Mouse (Mus musculus): Measurements from ENCODE around the gene Fosb. TPM values are rescaled to one million over a fixed set of nuclear protein-coding genes. Genes with fewer than 3 reads are reported as not detected.

The Fosb gene
- polyA plus RNA-seq, 1 experiment from 2014 or later, result 0.20 TPM

DNA sequence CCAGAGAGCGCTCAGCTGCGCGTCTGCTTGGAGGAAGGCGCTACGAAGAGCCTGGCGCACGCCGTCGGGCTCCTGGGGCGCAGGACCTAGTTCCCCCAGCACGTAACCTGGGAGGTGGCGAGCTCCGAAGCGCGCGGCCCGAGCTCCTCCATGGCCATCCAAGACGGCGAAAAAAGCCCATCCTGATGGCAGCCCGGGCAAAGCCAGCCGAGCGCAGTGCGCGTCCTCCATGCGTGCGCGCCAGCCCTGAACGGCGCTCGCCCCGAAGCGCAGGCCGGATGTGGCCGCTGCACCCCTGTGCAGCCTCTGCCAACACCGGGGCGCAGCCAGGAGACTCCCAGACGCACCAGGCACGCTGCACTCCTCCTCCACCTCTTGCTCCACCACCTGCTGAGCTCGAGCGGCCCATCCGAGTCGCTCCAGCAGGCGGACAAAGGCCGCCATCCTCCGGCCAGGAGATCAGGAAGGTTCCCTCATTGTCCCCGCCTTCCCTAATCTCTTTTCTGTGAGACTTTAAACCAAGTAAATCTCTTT lies 30.2 kb downstream of the Fosb start, which contains the start of gene Ppm1n:
TSS of gene Ppm1n (minus strand) at position 484 of the 534 bp plus-strand sequence.
- Histone ChIP-seq H3K4me2 (ENCODE audit: low read depth, low read length) (peak within 1 kb of the TSS; percentile 36), H3K36me3 (ENCODE audit: control insufficient read depth, insufficient read depth, low read length) (no peaks in the 10 kb centered on the region), H3K4me3 (ENCODE audit: low read length) (peak within 1 kb of the TSS; percentile 24), H3K9me3 (ENCODE audit: control insufficient read depth, low read length) (no peaks in the 10 kb centered on the region), H3K27me3 (ENCODE audit: control insufficient read depth, insufficient read depth, low read depth, low read length) (peaks cover 48% of the 10 kb centered on the region), H3K9ac (ENCODE audit: low read length) (no peak within 1 kb of the TSS), H3K27ac (ENCODE audit: low read length) (no peak within 1 kb of the TSS), H3K4me1 (replicated peaks; ENCODE audit: control insufficient read depth, insufficient read depth, low read length) (peaks cover 13% of the 10 kb centered on the region)
- under 1% methylated on average over 45 of the region's 46 CpGs for WGBS
- ATAC-seq (ENCODE audit: low read depth), result no peak

DNA sequence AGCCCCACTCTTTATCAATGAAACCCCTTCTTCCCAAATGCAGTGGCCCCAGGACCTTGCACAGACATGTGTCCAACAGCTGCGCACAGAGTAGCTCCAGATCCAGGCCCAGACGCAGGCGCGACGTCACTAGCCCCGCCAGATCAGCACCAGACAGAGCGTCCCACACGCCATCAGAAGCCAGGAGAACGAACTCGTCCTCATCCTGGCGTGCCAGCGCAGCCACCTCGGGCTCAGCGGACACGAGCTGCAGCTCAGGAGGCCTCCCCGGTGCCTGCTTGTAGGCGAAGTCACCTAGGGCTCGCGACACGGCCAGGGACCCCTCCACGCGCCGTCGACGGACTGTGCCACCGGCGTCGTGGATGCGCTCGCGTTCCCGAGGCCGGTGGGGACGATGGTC lies 30.8 kb downstream of the Fosb start:
- Histone ChIP-seq H3K9ac (ENCODE audit: low read length) (no peak overlapping the region), H3K4me1 (replicated peaks; ENCODE audit: control insufficient read depth, insufficient read depth, low read length) (peaks cover 13% of the 10 kb centered on the region), H3K4me2 (ENCODE audit: low read depth, low read length) (peak overlapping the region; percentile 36; the same call in 1 of the 2 replicates), H3K27ac (ENCODE audit: low read length) (no peak overlapping the region), H3K4me3 (ENCODE audit: low read length) (peak overlapping the region; percentile 24), H3K9me3 (ENCODE audit: control insufficient read depth, low read length) (no peaks in the 10 kb centered on the region), H3K27me3 (ENCODE audit: control insufficient read depth, insufficient read depth, low read depth, low read length) (peaks cover 48% of the 10 kb centered on the region), H3K36me3 (ENCODE audit: control insufficient read depth, insufficient read depth, low read length) (no peaks in the 10 kb centered on the region)
- 3% methylated on average over 33 of the region's 34 CpGs for WGBS
- ATAC-seq (ENCODE audit: low read depth), result no peak

DNA sequence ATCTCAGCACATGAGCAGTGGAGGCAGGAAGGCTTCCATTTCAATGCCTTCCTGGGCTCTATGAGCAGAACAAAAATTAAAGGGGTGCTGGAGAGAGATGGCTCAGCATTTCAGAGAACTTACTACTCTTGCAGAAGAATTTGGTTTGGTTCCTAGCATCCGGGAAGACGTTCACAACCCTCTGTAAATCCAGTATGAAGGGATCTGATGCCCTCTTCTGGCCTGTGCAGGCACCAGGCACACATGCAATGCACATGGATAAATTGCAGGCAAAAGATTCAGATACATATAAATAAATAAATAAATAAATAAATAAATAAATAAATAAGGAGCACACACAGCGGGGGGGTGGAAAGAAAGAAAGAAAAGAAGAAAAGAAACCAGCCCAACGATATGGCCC lies 33.6 kb downstream of the Fosb start:
- Histone ChIP-seq H3K9me3 (ENCODE audit: control insufficient read depth, low read length) (no peaks in the 10 kb centered on the region), H3K4me2 (ENCODE audit: low read depth, low read length) (no peak overlapping the region), H3K9ac (ENCODE audit: low read length) (no peak overlapping the region), H3K27me3 (ENCODE audit: control insufficient read depth, insufficient read depth, low read depth, low read length) (peaks cover 40% of the 10 kb centered on the region), H3K36me3 (ENCODE audit: control insufficient read depth, insufficient read depth, low read length) (no peaks in the 10 kb centered on the region), H3K4me3 (ENCODE audit: low read length) (no peak overlapping the region), H3K4me1 (replicated peaks; ENCODE audit: control insufficient read depth, insufficient read depth, low read length) (peaks cover 9% of the 10 kb centered on the region; the same call in 1 of the 2 replicates), H3K27ac (ENCODE audit: low read length) (no peak overlapping the region)
- WGBS, result 46% methylated on average over 4 of the region's 4 CpGs
- no peak for ATAC-seq (ENCODE audit: low read depth)

DNA sequence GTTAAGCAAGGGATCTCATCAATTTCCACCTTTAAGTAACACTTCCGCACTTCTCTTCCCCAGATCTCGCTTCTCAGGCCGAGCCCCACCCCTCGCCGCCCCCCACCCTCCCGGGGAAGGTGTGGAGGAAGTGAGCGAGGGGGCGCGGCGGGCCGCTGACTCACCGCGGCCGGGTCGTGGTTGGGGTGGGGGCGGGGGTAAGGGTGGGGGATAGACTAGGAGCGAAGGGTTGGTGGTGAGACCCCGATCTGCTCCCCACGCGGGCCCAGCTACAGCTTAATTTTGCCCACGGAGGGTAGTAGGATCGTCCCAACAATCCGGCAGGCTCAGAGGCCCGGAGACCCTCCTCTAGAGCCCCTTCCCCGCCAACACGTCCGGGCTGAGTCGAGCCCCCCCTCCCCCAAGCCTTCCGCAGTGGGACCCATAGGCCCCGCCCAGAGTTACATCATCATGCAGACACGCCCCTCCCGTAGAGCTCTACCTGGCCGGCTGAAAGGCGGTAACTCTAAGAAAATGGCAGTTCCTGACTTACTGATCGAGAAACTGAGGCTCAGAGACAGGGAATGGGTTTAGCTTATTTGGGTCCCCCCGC lies 37.6 kb downstream of the Fosb start:
- Histone ChIP-seq H3K9ac (ENCODE audit: low read length) (peak overlapping the region; percentile 79), H3K4me2 (ENCODE audit: low read depth, low read length) (peak overlapping the region; percentile 90), H3K36me3 (ENCODE audit: control insufficient read depth, insufficient read depth, low read length) (no peaks in the 10 kb centered on the region), H3K9me3 (ENCODE audit: control insufficient read depth, low read length) (no peaks in the 10 kb centered on the region), H3K27ac (ENCODE audit: low read length) (peak overlapping the region; percentile 98), H3K4me1 (replicated peaks; ENCODE audit: control insufficient read depth, insufficient read depth, low read length) (peaks cover 18% of the 10 kb centered on the region), H3K4me3 (ENCODE audit: low read length) (peak overlapping the region; percentile 72), H3K27me3 (ENCODE audit: control insufficient read depth, insufficient read depth, low read depth, low read length) (peaks cover under 1% of the 10 kb centered on the region; the same call in 1 of the 2 replicates)
- WGBS, result 1% methylated on average over 33 of the region's 36 CpGs
- peak; percentile 60 for ATAC-seq (ENCODE audit: low read depth)

DNA sequence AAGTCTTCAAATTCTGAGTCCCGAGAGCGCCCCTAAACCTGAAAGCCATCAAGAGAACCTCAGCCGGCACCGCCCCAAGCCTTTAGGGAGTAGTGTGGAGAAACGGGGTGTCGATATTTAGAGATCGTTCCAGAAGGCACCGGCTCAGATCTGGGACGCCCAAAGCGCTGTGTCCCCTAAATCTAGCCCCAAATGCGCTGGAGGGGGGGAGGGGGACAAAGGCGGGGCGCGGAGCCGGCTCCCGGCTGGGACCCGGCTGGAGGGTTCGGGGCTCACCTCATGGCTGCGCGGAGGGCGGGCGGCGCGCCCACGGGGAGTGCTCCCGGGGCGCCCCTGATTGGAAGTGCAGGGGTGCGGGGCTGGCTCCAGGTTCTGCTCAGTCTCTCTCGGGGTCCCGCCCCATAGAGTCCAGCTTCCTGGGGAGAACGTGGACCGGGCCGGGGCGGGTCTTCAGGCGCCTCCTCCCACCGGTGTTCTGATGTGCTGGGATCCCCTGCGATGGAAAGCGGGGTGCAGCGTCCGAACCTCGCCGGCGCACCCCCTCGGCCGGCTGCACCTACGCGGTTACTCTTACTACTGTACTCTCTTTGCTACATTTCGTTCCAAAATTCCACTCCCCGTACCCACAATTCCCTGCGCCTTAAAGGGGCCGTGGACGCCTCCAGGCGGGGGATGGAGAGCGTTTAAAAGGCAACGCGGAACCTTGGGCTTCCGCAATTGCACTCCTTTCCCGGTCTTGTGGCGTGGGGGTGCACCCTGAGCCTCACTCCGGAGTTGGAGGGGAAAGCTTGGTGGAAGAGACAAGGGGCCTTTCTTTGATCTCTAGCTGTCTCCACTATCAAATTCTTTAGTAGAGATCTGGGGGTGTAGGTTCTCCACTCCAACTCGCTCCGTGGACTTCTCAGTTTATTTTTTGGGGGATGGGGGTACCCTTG lies 38.3 kb downstream of the Fosb start, which contains the start of gene Vasp:
TSS of gene Vasp (minus strand) at position 580 of the 935 bp plus-strand sequence.
- H3K36me3 ChIP-seq (ENCODE audit: control insufficient read depth, insufficient read depth, low read length), result no peaks in the 10 kb centered on the region
- H3K27ac ChIP-seq (ENCODE audit: low read length), result peak within 1 kb of the TSS; percentile 98
- peak within 1 kb of the TSS; percentile 79 for H3K9ac ChIP-seq (ENCODE audit: low read length)
- peak within 1 kb of the TSS; percentile 90 for H3K4me2 ChIP-seq (ENCODE audit: low read depth, low read length)
- peak; percentile 70 for ATAC-seq (ENCODE audit: low read depth)
- WGBS, result 0% methylated on average over 59 of the region's 62 CpGs
- H3K9me3 ChIP-seq (ENCODE audit: control insufficient read depth, low read length), result no peaks in the 10 kb centered on the region
- peak within 1 kb of the TSS; percentile 72 for H3K4me3 ChIP-seq (ENCODE audit: low read length)
- H3K27me3 ChIP-seq (ENCODE audit: control insufficient read depth, insufficient read depth, low read depth, low read length), result no peaks in the 10 kb centered on the region
- H3K4me1 ChIP-seq (replicated peaks; ENCODE audit: control insufficient read depth, insufficient read depth, low read length), result peaks cover 25% of the 10 kb centered on the region

DNA sequence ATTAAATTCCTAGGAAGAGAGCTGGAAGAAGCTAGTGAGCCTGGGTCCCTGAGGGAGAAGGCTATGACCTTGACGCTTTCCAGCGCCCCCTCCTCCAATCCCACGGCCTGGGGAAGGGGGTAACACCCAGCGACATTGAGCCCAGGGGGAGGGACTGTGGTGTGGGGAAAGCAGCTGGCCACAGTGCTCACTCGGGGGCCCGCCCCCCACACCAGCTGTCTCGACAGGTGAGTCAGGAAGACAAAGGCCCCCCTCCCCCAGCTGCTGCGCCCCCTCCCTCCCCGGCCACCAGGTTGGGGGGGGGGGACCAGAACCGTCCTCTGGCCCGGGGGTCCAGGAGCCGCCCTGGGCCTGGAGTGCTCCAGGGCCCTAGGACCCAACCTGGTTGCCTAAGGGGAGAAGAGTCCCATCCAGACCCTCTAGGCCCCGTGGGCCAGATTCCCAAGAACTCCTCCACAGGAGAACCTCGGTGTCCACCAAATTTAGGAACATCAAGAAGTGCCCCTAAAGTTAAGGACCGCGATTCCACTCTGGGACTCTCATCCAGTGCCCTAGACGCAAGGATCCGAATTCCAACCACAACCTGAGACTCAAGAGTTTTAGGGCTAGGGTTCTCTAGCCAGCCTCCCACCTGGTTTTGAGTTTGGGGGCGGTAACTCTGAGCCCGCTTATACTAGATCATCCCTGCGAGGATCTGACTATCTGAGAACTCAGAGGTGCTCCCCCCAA lies 39.2 kb downstream of the Fosb start:
- ATAC-seq (ENCODE audit: low read depth), result no peak

DNA sequence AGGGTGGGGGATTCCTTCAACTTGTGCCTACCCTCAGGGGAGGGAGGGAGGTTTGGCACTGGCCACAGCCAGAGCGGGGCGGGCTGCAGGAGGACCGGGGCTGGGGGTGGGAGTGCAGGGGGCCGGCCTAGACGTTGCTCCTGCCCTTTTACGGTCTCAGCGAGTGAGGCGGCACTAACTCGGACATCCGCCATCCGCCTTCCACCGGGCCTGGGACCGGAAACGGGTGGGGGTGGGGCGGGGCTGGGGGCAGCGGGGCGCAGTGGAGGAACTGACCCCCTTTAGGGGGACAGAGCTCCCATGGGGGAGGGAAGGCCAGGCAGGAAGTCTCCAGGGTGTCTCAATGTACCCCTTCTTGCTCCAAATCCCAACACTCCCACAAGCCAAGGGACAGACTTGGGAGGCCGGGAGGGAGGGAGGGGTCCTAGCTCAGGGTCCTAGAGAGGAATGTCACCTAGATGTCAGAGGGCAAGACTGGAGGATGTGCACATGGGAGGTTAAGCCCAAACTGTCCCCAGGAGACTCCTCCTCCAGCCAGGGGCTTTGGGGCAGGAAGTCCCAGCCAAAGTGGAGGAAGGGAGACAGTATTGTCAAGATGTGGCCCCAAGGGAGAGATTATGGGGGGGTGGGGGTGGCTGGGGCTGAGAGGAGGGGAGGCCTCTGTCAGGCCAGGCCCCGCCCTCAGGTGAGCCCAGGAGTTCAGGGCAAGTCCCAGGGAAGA lies 40.0 kb downstream of the Fosb start:
- ATAC-seq (ENCODE audit: low read depth), result peak; percentile 81
- no peaks in the 10 kb centered on the region for H3K27me3 ChIP-seq (ENCODE audit: control insufficient read depth, insufficient read depth, low read depth, low read length)
- no peaks in the 10 kb centered on the region for H3K9me3 ChIP-seq (ENCODE audit: control insufficient read depth, low read length)
- H3K4me1 ChIP-seq (replicated peaks; ENCODE audit: control insufficient read depth, insufficient read depth, low read length), result peaks cover 39% of the 10 kb centered on the region
- H3K4me2 ChIP-seq (ENCODE audit: low read depth, low read length), result peak overlapping the region; percentile 90
- H3K27ac ChIP-seq (ENCODE audit: low read length), result peak overlapping the region; percentile 98
- peak overlapping the region; percentile 72 for H3K4me3 ChIP-seq (ENCODE audit: low read length)
- H3K9ac ChIP-seq (ENCODE audit: low read length), result peak overlapping the region; percentile 79
- 1% methylated on average over 19 of the region's 19 CpGs for WGBS
- H3K36me3 ChIP-seq (ENCODE audit: control insufficient read depth, insufficient read depth, low read length), result peaks cover 3% of the 10 kb centered on the region

More for the DNA sequence above, 39.2 kb downstream of the Fosb start:
- Histone ChIP-seq H3K4me1 (replicated peaks; ENCODE audit: control insufficient read depth, insufficient read depth, low read length) (peaks cover 34% of the 10 kb centered on the region), H3K4me2 (ENCODE audit: low read depth, low read length) (peak overlapping the region; percentile 90), H3K4me3 (ENCODE audit: low read length) (peak overlapping the region; percentile 72), H3K27ac (ENCODE audit: low read length) (peak overlapping the region; percentile 98), H3K36me3 (ENCODE audit: control insufficient read depth, insufficient read depth, low read length) (no peaks in the 10 kb centered on the region), H3K9me3 (ENCODE audit: control insufficient read depth, low read length) (no peaks in the 10 kb centered on the region), H3K27me3 (ENCODE audit: control insufficient read depth, insufficient read depth, low read depth, low read length) (no peaks in the 10 kb centered on the region), H3K9ac (ENCODE audit: low read length) (peak overlapping the region; percentile 79)
- WGBS, result 0% methylated on average over 20 of the region's 21 CpGs

DNA sequence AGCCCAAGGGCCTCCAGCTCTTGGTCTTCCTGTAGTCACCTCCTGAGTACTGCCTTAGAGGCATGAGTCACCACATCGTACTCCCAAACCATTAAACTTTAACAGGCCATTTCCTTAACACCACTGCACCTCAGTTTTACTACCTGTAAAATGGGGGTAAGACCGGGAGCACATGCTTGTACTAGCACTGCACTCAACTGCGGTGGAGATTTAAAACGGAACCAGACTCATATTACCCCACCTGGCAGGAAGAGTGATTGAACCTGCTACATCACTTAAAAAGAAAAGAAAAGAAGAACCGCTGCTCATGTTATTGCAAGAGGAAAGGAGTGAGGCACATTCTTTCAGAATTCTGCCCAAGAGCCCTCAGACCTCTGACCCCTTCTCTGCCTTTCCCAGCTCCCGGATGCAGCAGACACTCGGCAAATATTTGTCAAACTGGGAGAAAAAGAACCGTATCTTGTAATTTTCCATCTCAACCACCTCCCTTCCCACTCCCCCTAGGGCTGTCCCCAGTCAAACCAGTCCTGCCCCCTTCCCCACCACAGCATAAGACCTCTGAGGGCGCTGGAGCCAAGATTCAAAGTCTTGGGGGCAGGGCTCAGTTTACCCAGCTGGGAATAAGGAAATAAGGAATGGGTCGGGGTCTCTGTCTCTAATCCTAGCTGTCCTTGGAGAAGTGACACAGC lies 40.7 kb downstream of the Fosb start:
- H3K27me3 ChIP-seq (ENCODE audit: control insufficient read depth, insufficient read depth, low read depth, low read length), result no peaks in the 10 kb centered on the region
- ATAC-seq (ENCODE audit: low read depth), result peak; percentile 35
- H3K9me3 ChIP-seq (ENCODE audit: control insufficient read depth, low read length), result no peaks in the 10 kb centered on the region
- peak overlapping the region; percentile 72 for H3K4me3 ChIP-seq (ENCODE audit: low read length)
- H3K4me2 ChIP-seq (ENCODE audit: low read depth, low read length), result peak overlapping the region; percentile 90
- peak overlapping the region; percentile 98 for H3K27ac ChIP-seq (ENCODE audit: low read length)
- H3K4me1 ChIP-seq (replicated peaks; ENCODE audit: control insufficient read depth, insufficient read depth, low read length), result peaks cover 39% of the 10 kb centered on the region
- 13% methylated on average over 10 of the region's 10 CpGs for WGBS
- peaks cover 11% of the 10 kb centered on the region for H3K36me3 ChIP-seq (ENCODE audit: control insufficient read depth, insufficient read depth, low read length)
- H3K9ac ChIP-seq (ENCODE audit: low read length), result peak overlapping the region; percentile 79

All from lung, embryonic 16.5 days (tissue).